Mouse (Mus musculus): Measurements from ENCODE around the gene Tlx2.

The Tlx2 gene

GRCm38 (mm10) chr6:83070247-83070310 is at the start of gene Tlx2:
Gene Tlx2, minus strand, starts transcription at chr6:83070293.
- no peak for DNase-seq (ENCODE audit: low read depth, low spot score)

- no peak for DNase-seq (ENCODE audit: low read depth, low spot score)
Measured at GRCm38 (mm10) chr6:83119734-83120051, 49.6 kb upstream of the Tlx2 start.

- peak; percentile 60 for DNase-seq (ENCODE audit: low read depth, low spot score)
Measured at GRCm38 (mm10) chr6:83118825-83119733, 49.0 kb upstream of the Tlx2 start.

- DNase-seq (ENCODE audit: low read depth, low spot score) = no peak
Measured at GRCm38 (mm10) chr6:83118369-83118768, 48.3 kb upstream of the Tlx2 start.

- no peak for DNase-seq (ENCODE audit: low read depth, low spot score)
Measured at GRCm38 (mm10) chr6:83117616-83118015, 47.5 kb upstream of the Tlx2 start.

- no peak for DNase-seq (ENCODE audit: low read depth, low spot score)
Measured at GRCm38 (mm10) chr6:83117165-83117438, 47.0 kb upstream of the Tlx2 start.

- DNase-seq (ENCODE audit: low read depth, low spot score) = no peak
Measured at GRCm38 (mm10) chr6:83116373-83117164, 46.5 kb upstream of the Tlx2 start.

GRCm38 (mm10) chr6:83115682-83116372 is 45.7 kb upstream of the Tlx2 start:
- peak; percentile 72 for DNase-seq (ENCODE audit: low read depth, low spot score)

- peak; percentile 92 for DNase-seq (ENCODE audit: low read depth, low spot score)
Measured at GRCm38 (mm10) chr6:83115011-83115671, 45.0 kb upstream of the Tlx2 start, which contains the start of gene Mogs. Gene Mogs, plus strand, starts transcription at chr6:83115496.

- no peak for DNase-seq (ENCODE audit: low read depth, low spot score)
Measured at GRCm38 (mm10) chr6:83111510-83112136, 41.5 kb upstream of the Tlx2 start.

- DNase-seq (ENCODE audit: low read depth, low spot score) = peak; percentile 76
Measured at GRCm38 (mm10) chr6:83108762-83109668, 38.9 kb upstream of the Tlx2 start, which contains the start of gene Mrpl53. Gene Mrpl53, plus strand, starts transcription at chr6:83109040.

- DNase-seq (ENCODE audit: low read depth, low spot score) = peak; percentile 80
Measured at GRCm38 (mm10) chr6:83107566-83108400, 37.7 kb upstream of the Tlx2 start.

GRCm38 (mm10) chr6:83104158-83104557 is 34.1 kb upstream of the Tlx2 start:
- DNase-seq (ENCODE audit: low read depth, low spot score) = no peak

- no peak for DNase-seq (ENCODE audit: low read depth, low spot score)
Measured at GRCm38 (mm10) chr6:83103130-83103650, 33.1 kb upstream of the Tlx2 start.

- peak; percentile 84 for DNase-seq (ENCODE audit: low read depth, low spot score)
Measured at GRCm38 (mm10) chr6:83101688-83102556, 31.8 kb upstream of the Tlx2 start.

GRCm38 (mm10) chr6:83101316-83101687 is 31.2 kb upstream of the Tlx2 start, which contains the start of the genes Ccdc142 and Gm42688:
Gene Ccdc142, plus strand, starts transcription at chr6:83101601.
Gene Gm42688, plus strand, starts transcription at chr6:83101617.
- DNase-seq (ENCODE audit: low read depth, low spot score) = peak; percentile 92

- no peak for DNase-seq (ENCODE audit: low read depth, low spot score)
Measured at GRCm38 (mm10) chr6:83098411-83098810, 28.3 kb upstream of the Tlx2 start.

- peak; percentile 90 for DNase-seq (ENCODE audit: low read depth, low spot score)
Measured at GRCm38 (mm10) chr6:83095968-83096367, 25.9 kb upstream of the Tlx2 start.

All from CD4-positive helper T cell, adult 2 months (primary cell).